Mouse (Mus musculus): ENCODE measurements around the gene Arpc5l.
A peak's percentile ranks its signal among the peaks of the same experiment; 100 is the strongest.
"Not testable (repeated sequence)": the region's sequence is repeated elsewhere in the genome, so short reads cannot be mapped to it uniquely, and the experiment has no call there.

The Arpc5l gene

GRCm38 (mm10) chr2:38999381-38999780, 5.8 kb upstream of the Arpc5l start:
- no peak for DNase-seq (ENCODE audit: extremely low read depth, low read depth, low spot score)

- DNase-seq (ENCODE audit: extremely low read depth, low read depth, low spot score): no peak
These were observed 5.1 kb upstream of the Arpc5l start for GRCm38 (mm10) chr2:38999910-39000586.

GRCm38 (mm10) chr2:39000587-39000919, 4.6 kb upstream of the Arpc5l start:
- DNase-seq (ENCODE audit: extremely low read depth, low read depth, low spot score): no peak

GRCm38 (mm10) chr2:39001866-39002265, 3.3 kb upstream of the Arpc5l start:
- no peak for DNase-seq (ENCODE audit: extremely low read depth, low read depth, low spot score)

GRCm38 (mm10) chr2:39003106-39003505, 2.0 kb upstream of the Arpc5l start:
- no peak for DNase-seq (ENCODE audit: extremely low read depth, low read depth, low spot score)

GRCm38 (mm10) chr2:39003512-39003911, 1.6 kb upstream of the Arpc5l start:
- no peak for DNase-seq (ENCODE audit: extremely low read depth, low read depth, low spot score)

- DNase-seq (ENCODE audit: extremely low read depth, low read depth, low spot score): no peak
These were observed 776 bp upstream of the Arpc5l start for GRCm38 (mm10) chr2:39004372-39004771.

- DNase-seq (ENCODE audit: extremely low read depth, low read depth, low spot score): no peak
These were observed 479 bp downstream of the Arpc5l start, which contains the start of gene Rpl35 for GRCm38 (mm10) chr2:39005574-39006079. Gene Rpl35, minus strand, starts transcription at chr2:39005624.

GRCm38 (mm10) chr2:39006149-39006730, 1.1 kb downstream of the Arpc5l start:
- DNase-seq (ENCODE audit: extremely low read depth, low read depth, low spot score): no peak

- DNase-seq (ENCODE audit: extremely low read depth, low read depth, low spot score): no peak
These were observed 2.7 kb downstream of the Arpc5l start for GRCm38 (mm10) chr2:39007865-39008264.

- DNase-seq (ENCODE audit: extremely low read depth, low read depth, low spot score): no peak
These were observed 3.3 kb downstream of the Arpc5l start for GRCm38 (mm10) chr2:39008350-39008851.

GRCm38 (mm10) chr2:39008954-39009365, 3.8 kb downstream of the Arpc5l start:
- DNase-seq (ENCODE audit: extremely low read depth, low read depth, low spot score): no peak

- DNase-seq (ENCODE audit: extremely low read depth, low read depth, low spot score): not testable (repeated sequence)
These were observed 5.0 kb downstream of the Arpc5l start for GRCm38 (mm10) chr2:39010144-39010543.

- no peak for DNase-seq (ENCODE audit: extremely low read depth, low read depth, low spot score)
These were observed 6.1 kb downstream of the Arpc5l start for GRCm38 (mm10) chr2:39011264-39011663.

- no peak for DNase-seq (ENCODE audit: extremely low read depth, low read depth, low spot score)
These were observed 6.8 kb downstream of the Arpc5l start for GRCm38 (mm10) chr2:39011971-39012370.

- no peak for DNase-seq (ENCODE audit: extremely low read depth, low read depth, low spot score)
These were observed 7.7 kb downstream of the Arpc5l start for GRCm38 (mm10) chr2:39012768-39013279.

GRCm38 (mm10) chr2:39016581-39016980, 11.4 kb downstream of the Arpc5l start:
- DNase-seq (ENCODE audit: extremely low read depth, low read depth, low spot score): no peak

GRCm38 (mm10) chr2:39020004-39020403, 14.9 kb downstream of the Arpc5l start:
- DNase-seq (ENCODE audit: extremely low read depth, low read depth, low spot score): no peak

- DNase-seq (ENCODE audit: extremely low read depth, low read depth, low spot score): no peak
These were observed 26.5 kb downstream of the Arpc5l start for GRCm38 (mm10) chr2:39031611-39032010.

GRCm38 (mm10) chr2:39040215-39040614, 35.1 kb downstream of the Arpc5l start:
- peak; percentile 52 for DNase-seq (ENCODE audit: extremely low read depth, low read depth, low spot score)

- DNase-seq (ENCODE audit: extremely low read depth, low read depth, low spot score): peak; percentile 52
These were observed 43.4 kb downstream of the Arpc5l start for GRCm38 (mm10) chr2:39048515-39048914.

Measured in fat pad, adult 2 months (tissue).